Mouse (Mus musculus) olfactory bulb, adult 2 months (tissue): ENCODE results near the gene Golga2.

Experiments
- CTCF ChIP-seq: fragments of 200-500 bp; IDR thresholded peaks from 2 replicates; pipeline ENCODE4 v1.5.1; 2012; ENCODE audit warnings: low read depth, mild to moderate bottlenecking, low read length, moderate library complexity; ENCODE audit not compliant: insufficient read depth
- POLR2A ChIP-seq: fragments of 200-500 bp; IDR thresholded peaks from 2 replicates; pipeline ENCODE4 v1.6.1; 2012; ENCODE audit warnings: mild to moderate bottlenecking, low read depth, low read length, moderate library complexity; ENCODE audit not compliant: insufficient read depth

DNA sequence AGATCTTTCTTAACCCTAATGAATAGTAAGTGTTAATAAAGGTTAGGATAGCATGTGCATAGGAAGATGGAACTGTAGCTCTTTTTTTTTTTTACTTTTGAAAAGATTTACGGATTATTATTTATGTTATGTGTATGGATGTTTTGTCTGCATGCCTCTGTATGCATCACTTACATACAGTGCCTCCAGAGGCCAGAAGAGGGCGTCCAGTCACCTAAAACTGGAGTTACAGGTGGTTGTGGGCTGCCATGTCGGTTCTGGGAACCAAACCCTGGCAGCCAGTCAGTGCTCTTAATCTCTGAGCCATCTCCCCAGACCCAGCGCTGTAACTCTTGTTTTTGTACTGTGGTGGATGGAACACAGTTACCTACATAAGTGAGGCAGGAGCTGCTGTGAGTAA is 37.1 kb downstream of the Golga2 start:
- 0 out of 2 replicates have a peak, but pooled peaks have one; percentile 13 for TF ChIP-seq CTCF
- TF ChIP-seq POLR2A: no peak
